Mouse (Mus musculus) liver, embryonic 14.5 days (tissue): ENCODE results near the gene Gm11437. TPM values are rescaled to one million over a fixed set of nuclear protein-coding genes. Genes with fewer than 3 reads are reported as not detected.

ENCODE experiments used
- ATAC-seq: fragments of 200-750 bp; cut with Nextera tagmentation; 2 replicates; pipeline ENCODE4 v1.8.0; 2017; ENCODE audit warnings: moderate number of reproducible peaks, mild to moderate bottlenecking, moderate library complexity; ENCODE audit not compliant: insufficient read depth
- DNase-seq, 3 experiments: peaks; one replicate each; pipeline ENCODE4 v3.0.0-alpha.2; 2012 to 2013; ENCODE audit warnings: low read depth in 3 of 3, low spot score in 3 of 3
- H3K27ac ChIP-seq: fragments of 300-500 bp; sonication (generic); 2 replicates; pipeline ENCODE4 v1.5.1; 2014; ENCODE audit warnings: moderate library complexity, mild to moderate bottlenecking, control low read depth, inconsistent platforms
- H3K27me3 ChIP-seq: fragments of 300-500 bp; sonication (generic); 2 replicates; pipeline ENCODE4 v1.6.1; 2014; ENCODE audit warnings: mild to moderate bottlenecking, low read length, moderate library complexity; ENCODE audit not compliant: control insufficient read depth, insufficient read depth
- H3K36me3 ChIP-seq: fragments of 300-500 bp; sonication (generic); replicated peaks from 2 replicates; pipeline ENCODE4 v1.6.1; 2014; ENCODE audit warnings: low read depth; ENCODE audit not compliant: control insufficient read depth, insufficient read depth
- H3K4me1 ChIP-seq, 2 experiments: fragments of 200-500 bp in 1 of 2; fragments of 300-500 bp in 1 of 2; sonication (generic) in 1 of 2; replicated peaks; 2 replicates each; pipeline ENCODE4 v1.6.1; 2012 to 2014; ENCODE audit warnings: antibody characterized with exemption in 1 of 2, inconsistent platforms in 1 of 2, low read length in 1 of 2; ENCODE audit not compliant: control insufficient read depth in 2 of 2, insufficient read depth in 2 of 2
- H3K4me2 ChIP-seq: fragments of 300-500 bp; sonication (generic); 2 replicates; pipeline ENCODE4 v1.6.1; 2014; ENCODE audit warnings: low read depth, mild to moderate bottlenecking, control low read depth, moderate library complexity
- H3K4me3 ChIP-seq, 2 experiments: fragments of 200-500 bp in 1 of 2; fragments of 300-500 bp in 1 of 2; sonication (generic) in 1 of 2; 2 replicates each; pipeline ENCODE4 v1.5.1; 2012 to 2014; ENCODE audit warnings: low read depth in 2 of 2, low read length in 2 of 2, mild to moderate bottlenecking in 2 of 2, control low read depth in 1 of 2, inconsistent platforms in 1 of 2, moderate library complexity in 1 of 2; ENCODE audit not compliant: insufficient read depth in 1 of 2
- H3K9ac ChIP-seq: fragments of 300-500 bp; sonication (generic); replicated peaks from 2 replicates; pipeline ENCODE4 v1.6.1; 2014; ENCODE audit warnings: mild to moderate bottlenecking, control low read depth, moderate library complexity
- H3K9me3 ChIP-seq: fragments of 300-500 bp; sonication (generic); 2 replicates; pipeline ENCODE4 v1.6.1; 2016; ENCODE audit warnings: low read length, mixed read lengths; ENCODE audit not compliant: control insufficient read depth
- CTCF ChIP-seq: IDR thresholded peaks from 2 replicates; pipeline ENCODE4 v1.5.1; 2016; ENCODE audit warnings: antibody characterized with exemption, low read depth, control low read depth
- EP300 ChIP-seq: IDR thresholded peaks from 2 replicates; pipeline ENCODE4 v1.6.1; 2016; ENCODE audit warnings: antibody characterized with exemption, low read depth
- WGBS: fragments of 180-500 bp; shearing (Covaris S2); extraction: QIAGEN DNeasy Blood & Tissue Kit; methylation state at CpG from one replicate; pipeline ENCODE4 v1.1.7; 2014; ENCODE audit not compliant: insufficient replicate concordance; 5-methylcytosine and 5-hydroxymethylcytosine counted together
- polyA plus RNA-seq, 2 experiments: library from polyadenylated mRNA; depleted of rRNA in 1 of 2; stranded (reverse) in 1 of 2; unstranded in 1 of 2; fragments of >200 nt; fragmentation: Nextera tagmentation in 1 of 2; extraction: Ambion mirVana in 1 of 2; gene quantifications; 2 replicates each; pipeline versions ENCODE4 v1.2.1 to v1.2.3; 2012 to 2014

The Gm11437 gene
- polyA plus RNA-seq (2012; rRNA removed) (not detected in 2 replicates), polyA plus RNA-seq (2014; fragmentation: Nextera tagmentation; extraction: Ambion mirVana) (not detected in 2 replicates)

- Histone ChIP-seq H3K27me3 (no peaks in the 10 kb centered on the region; the same call in 1 of the 2 replicates), H3K27ac (no peak within 1 kb of the TSS), H3K9me3 (no peaks in the 10 kb centered on the region), H3K4me1 (no peaks in the 10 kb centered on the region; a peak in 1 of 4 replicates), H3K36me3 (no peaks in the 10 kb centered on the region), H3K4me2 (no peak within 1 kb of the TSS), H3K4me3 (no peak within 1 kb of the TSS), H3K9ac (no peak within 1 kb of the TSS)
- TF ChIP-seq CTCF (no peak), EP300 (no peak)
- DNase-seq (no peak), ATAC-seq (no peak)
- 68% methylated on average over 5 of the region's 5 CpGs for WGBS
These were observed at the start of gene Gm11437 for GRCm38 (mm10) chr11:84167046-84167526. Gm11437 (minus strand) TSS chr11:84167476.

- no peaks in the 10 kb centered on the region for H3K4me1 ChIP-seq
- WGBS, result 81% methylated on average over 6 of the region's 6 CpGs
- no peak for ATAC-seq
- TF ChIP-seq EP300, result no peak
- H3K4me3 ChIP-seq, result no peak overlapping the region
- no peaks in the 10 kb centered on the region for H3K27me3 ChIP-seq
- H3K9ac ChIP-seq, result no peak overlapping the region
- no peak overlapping the region for H3K27ac ChIP-seq
- no peaks in the 10 kb centered on the region for H3K9me3 ChIP-seq
- H3K4me2 ChIP-seq, result no peak overlapping the region
- H3K36me3 ChIP-seq, result no peaks in the 10 kb centered on the region
- DNase-seq, result no peak
These were observed 43.6 kb upstream of the Gm11437 start for GRCm38 (mm10) chr11:84210876-84211275.

- ATAC-seq (no peak), DNase-seq (no peak)
- Histone ChIP-seq H3K4me3 (no peak overlapping the region), H3K36me3 (no peaks in the 10 kb centered on the region; the same call in 1 of the 2 replicates), H3K9me3 (no peaks in the 10 kb centered on the region), H3K27me3 (no peaks in the 10 kb centered on the region), H3K27ac (no peak overlapping the region), H3K4me2 (no peak overlapping the region), H3K9ac (no peak overlapping the region), H3K4me1 (no peaks in the 10 kb centered on the region)
- TF ChIP-seq EP300 (no peak), CTCF (no peak)
- WGBS, result 49% methylated on average over 4 of the region's 4 CpGs
These were observed 38.5 kb upstream of the Gm11437 start for GRCm38 (mm10) chr11:84205776-84206175.

DNA sequence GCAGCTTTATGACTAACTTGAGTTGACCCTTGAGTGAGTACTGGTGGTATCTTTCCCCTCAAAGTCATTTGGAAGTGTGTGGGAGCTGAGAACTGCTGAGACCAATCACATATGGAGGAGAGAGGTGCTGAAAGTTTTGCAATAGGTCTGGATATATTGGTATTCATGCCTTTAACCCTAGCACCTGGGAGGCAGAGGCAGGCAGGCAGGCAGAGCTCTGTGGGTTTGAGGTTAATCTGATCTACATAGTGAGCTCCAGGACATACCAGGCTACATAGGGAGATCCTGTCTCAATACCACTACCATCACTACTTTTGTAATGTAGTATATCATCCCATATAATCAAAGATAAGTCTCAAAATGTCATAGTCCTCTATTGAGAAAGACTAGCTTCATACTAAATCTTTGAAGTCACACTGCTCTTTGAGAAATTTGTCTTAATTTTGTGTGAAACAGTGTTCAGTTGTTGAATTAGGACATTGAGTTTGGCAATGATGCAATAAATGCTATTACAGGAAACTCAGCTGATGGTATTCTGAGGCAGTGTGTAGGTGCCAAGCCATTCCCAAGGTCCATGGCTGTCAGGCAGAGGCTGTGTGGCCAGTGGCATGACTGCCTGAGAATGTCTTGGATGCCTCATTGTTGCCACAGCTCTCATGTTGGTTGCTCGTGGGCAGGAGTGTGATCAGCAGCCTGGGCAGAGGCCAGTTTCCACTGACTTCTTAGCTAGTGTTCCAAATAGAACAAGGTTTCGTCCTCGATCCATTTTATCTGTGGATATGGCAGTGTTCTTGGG is 30.5 kb upstream of the Gm11437 start:
- ATAC-seq (no peak), DNase-seq (no peak)
- WGBS, result 65% methylated on average over 3 of the region's 3 CpGs
- TF ChIP-seq EP300 (no peak), CTCF (no peak)
- Histone ChIP-seq H3K4me1 (peaks cover 0 to 3% of the 10 kb centered on the region in 2 experiments; a peak in 2 of 4 replicates), H3K27ac (no peak overlapping the region), H3K4me2 (no peak overlapping the region), H3K9ac (no peak overlapping the region), H3K27me3 (no peaks in the 10 kb centered on the region), H3K36me3 (no peaks in the 10 kb centered on the region; the same call in 1 of the 2 replicates), H3K9me3 (no peaks in the 10 kb centered on the region), H3K4me3 (no peak overlapping the region)

GRCm38 (mm10) chr11:84194751-84195150 is 27.5 kb upstream of the Gm11437 start:
- no peak for TF ChIP-seq CTCF
- no peak for TF ChIP-seq EP300
- no peak overlapping the region for H3K4me2 ChIP-seq

More at GRCm38 (mm10) chr11:84194751-84195150, 27.5 kb upstream of the Gm11437 start:
- H3K4me1 ChIP-seq, result peaks cover 0 to 3% of the 10 kb centered on the region in 2 experiments; a peak in 2 of 4 replicates
- no peak overlapping the region for H3K27ac ChIP-seq
- 72% methylated on average over 3 of the region's 3 CpGs for WGBS
- H3K9ac ChIP-seq, result no peak overlapping the region
- ATAC-seq, result no peak
- no peak overlapping the region for H3K4me3 ChIP-seq
- no peaks in the 10 kb centered on the region for H3K9me3 ChIP-seq
- no peak for DNase-seq
- H3K27me3 ChIP-seq, result no peaks in the 10 kb centered on the region
- H3K36me3 ChIP-seq, result no peaks in the 10 kb centered on the region; the same call in 1 of the 2 replicates
